Mouse (Mus musculus): ENCODE data around the gene Fem1b.
"Not testable (repeated sequence)": the region's sequence is repeated elsewhere in the genome, so short reads cannot be mapped to it uniquely, and the experiment has no call there.

Gene Fem1b

DNA sequence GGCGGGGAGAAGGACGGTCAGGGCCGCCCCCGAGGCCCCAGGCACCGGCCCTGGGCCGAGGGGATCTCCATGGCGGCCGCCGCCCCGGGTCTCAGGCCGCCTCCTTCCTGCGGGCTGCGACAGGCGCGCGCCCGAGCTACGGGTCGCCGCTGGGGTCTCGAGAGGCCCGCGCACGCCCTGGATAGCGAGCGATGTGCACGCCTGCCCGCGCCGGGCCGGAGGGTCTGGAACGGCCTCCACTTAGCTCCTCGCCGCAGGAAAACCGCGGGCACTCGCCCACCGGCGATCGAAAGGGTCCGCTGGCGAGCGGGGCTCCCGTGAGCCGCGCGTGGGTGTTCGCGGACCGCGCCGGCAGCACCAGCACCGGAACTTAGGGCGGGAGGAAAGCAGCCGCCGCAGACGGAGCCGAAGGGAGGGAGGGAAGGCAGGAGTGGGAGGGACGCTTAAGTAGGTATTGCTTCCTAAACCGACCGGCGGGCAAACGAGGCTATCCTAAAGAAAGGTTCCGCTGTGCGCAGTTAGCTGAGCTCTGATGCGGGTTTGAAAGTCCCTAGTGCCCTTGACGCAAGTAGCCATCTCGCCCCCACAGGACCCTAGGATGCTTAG lies at the start of gene Fem1b:
Gene Fem1b (minus strand): TSS at position 419 of the 606 bp plus-strand sequence.
- DNase-seq: peak; percentile 92 to 94

DNA sequence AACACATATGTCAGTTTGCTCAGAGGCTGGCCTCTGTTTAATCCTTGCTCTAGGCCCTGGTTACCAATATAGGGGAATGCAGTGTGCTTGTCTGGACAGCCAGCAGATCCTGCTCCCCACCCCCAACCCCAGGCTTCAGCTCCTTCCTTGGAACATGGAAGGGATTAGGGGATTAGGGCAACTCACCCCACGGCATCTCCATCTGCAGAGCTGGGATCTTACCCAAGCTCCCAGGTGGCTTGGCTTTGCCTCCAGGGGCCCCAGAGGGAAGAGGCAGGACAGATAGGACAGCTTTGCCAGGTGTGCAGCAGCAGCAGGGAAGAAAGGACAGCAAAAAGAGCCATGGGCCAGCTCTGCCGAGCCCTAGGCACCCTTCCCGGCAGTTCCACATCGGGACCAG lies 49.1 kb upstream of the Fem1b start:
- no peak for DNase-seq

DNA sequence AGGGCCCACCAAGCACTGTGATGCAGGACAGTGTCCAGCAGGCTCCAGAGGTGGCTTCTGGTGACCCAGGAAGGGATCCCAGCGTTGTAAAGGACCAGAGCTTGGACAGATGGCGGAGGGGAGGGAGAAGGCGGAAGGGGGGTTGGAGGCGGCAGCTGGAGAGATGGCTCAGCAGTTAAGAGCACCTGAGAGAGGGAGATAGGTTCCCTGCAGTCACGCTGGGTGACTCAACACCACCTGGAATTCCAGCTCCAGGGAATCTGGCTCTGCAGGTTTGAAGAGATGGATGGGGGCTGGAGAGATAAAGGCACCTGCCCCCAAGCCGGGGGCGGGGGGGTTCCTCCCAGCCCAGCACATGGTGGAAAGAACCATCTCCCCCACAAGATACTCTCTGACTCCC lies 48.4 kb upstream of the Fem1b start:
- not testable (repeated sequence) for DNase-seq

DNA sequence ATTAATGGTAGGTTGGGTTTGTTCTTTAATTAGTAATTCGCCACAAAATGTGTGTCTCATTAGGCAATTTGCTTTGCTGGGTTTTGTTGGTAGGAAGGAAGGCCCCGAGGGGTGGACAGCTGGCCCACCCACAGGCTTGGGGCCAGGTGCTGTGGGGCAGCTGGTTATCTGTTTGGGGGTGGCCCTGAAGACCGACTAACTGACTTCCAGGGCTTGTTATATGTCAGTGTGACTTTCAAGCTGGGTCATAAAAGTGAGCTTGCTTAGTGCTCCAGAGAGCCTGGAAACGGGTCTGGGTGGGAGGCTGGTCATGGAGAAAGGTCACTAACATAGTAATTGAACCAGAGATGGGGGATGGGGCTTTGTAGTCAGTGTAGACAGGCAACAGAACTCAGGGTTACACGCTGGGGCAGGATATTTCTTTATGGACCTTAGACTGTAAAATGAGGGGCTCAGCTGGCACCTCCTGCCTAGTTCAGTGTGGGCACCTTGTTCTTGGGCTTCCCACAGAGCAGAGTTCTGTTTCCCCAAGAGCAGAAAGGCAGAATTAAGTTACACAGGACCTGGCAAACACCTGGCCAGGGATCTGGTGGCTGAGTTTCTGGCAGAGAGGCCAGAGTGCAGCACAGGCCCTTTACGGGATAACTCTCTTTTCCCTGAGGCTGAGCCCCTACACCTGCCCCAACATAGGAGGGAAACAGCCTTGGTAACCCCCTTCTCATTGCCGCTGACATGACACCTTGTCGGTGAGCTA lies 46.7 kb upstream of the Fem1b start:
- DNase-seq: no peak

DNA sequence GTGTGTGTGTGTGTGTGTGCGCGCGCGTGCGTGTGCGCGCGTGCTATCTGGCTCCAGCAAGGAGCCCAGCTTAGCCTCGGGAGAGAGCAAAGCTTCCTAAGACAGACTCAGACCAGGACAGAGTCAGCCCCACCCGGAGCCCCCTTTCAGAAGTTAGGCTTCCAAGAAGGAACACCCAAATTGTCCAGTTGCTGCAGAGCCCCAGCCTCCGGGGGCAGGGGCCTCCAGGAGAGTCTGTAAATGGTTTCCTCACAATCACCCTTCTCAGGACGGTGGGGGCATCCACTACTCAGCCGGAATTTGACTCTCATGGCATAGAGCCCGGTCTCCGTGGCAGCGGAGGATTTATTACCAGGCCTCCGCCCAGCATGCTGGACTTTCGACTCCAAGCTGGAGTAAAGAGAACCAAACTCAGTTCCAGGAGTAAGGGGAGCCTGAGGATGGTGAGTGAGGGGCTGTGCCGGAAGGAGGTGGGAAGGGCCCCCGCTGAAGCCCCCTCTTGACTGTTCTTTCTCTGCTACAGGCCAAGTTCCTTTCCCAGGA lies 46.1 kb upstream of the Fem1b start, which contains the start of gene Calml4:
Gene Calml4 (plus strand): TSS at position 362 of the 543 bp plus-strand sequence.
- DNase-seq: peak in 1 of 2 experiments; percentile 24

DNA sequence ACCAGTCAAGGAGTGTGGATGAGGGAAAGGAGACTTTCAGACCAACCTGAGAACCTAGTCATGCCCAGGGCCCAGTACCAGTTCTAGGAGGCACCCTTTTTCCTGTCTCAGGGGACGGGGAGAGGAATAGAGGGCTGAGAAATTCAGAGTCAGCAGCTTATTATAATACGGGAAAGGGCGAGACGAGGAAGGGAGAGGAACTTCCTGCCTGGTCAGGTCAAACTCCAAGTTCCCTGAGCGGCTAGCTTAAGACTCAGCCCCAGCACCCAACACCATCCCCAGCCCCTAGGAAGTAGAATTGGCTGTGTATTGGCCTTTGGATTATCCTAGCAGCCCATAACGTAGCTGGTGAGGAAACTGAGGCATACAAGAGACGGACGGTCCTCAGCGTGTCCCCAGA lies 45.5 kb upstream of the Fem1b start:
- no peak for DNase-seq

DNA sequence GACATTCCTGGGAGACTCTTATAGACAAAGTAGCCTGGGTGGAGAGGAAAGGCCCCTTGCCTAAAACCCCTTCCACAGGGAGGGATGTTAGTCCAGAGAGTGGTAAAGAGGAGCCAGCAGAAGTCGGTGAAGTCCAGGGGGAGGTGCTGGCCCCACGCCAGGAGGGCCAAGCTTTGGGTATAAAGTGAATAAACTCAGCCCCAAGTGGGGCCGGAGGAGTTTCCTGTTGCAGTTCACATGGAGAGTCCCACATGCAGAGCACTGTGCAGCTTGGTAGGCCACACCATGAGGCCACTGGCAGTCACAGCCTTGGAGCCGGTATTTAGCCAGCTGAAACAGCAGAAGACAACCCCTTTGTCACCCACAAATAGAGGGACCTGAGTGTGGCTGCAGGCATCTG lies 42.7 kb upstream of the Fem1b start:
- DNase-seq: no peak

DNA sequence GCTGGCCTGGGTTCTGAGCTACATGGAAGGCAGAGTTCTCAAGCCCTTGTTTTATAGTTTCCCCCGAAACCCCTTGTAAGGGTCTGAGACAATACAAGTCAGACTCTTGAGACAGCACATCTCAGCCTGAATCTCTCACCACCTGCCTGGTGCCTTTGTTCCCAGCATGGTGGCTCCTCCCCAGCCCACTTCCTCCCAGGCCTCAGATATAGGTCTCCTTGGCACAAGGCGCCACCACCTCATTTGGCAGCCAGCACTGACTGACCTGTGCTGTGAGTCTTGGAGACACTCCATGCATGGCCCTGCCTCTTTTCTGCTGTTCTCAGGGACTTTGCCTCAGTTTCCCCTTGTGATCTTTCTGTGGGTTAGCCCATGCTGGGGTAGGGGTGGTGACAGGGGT lies 39.8 kb upstream of the Fem1b start:
- DNase-seq: no peak

DNA sequence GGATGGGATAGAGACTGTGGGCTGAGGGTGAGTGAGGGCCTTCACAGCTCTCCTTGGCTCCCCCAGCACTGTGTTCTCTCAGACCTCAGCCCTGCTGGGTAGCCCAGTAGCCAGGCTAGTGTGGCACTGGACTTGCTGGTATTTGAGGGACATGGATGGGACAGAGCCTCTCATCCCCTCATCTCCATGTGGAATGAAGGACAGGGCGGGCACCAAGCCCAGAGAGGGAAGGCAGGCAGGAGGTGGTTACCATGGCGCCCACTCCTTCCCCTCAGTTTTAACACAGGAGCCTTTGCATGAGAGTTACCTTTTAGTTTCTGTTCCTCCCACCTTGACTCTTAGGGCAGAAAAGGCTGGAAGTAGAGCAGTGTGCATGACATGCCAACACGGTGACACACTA lies 36.9 kb upstream of the Fem1b start:
- no peak for DNase-seq

DNA sequence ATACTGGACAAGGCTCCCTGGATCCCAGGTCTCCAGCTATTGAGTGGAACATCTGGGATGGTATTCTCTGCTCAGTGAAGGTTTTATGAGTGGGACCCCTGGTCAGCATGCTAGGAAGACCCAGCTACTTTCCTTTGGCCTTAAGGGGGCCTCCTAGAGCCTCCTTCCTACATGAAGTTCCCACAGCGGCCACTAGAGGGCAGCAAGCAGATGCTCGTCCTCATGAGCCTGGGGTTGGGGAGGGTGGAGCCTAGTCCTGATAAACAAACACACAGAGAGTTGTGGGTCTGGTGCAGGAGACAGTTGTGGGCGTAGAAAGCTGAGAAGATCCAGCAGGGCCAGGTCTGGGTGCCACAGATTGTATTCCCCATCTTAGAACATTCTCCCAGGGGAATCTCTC lies 36.0 kb upstream of the Fem1b start:
- DNase-seq: peak; percentile 87 to 90

DNA sequence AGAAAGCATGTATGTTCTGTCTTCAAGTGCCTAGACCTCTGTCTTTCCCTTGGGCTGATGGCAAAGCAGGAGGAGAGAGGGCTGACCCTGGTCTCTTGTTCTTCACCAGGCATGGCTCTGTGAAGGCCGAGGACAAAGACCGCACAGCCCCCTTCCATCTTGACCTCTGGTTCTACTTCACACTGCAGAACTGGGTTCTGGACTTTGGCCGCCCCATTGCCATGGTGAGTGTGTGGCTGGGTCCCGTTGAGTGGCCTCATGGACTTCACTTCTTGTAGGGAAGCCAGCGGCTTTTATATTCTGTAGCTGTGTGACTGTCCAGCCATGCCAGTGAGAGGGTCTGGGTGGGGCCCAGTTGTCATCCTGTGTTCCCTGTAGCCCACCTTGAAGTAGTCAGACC lies 32.7 kb upstream of the Fem1b start:
- DNase-seq: no peak

DNA sequence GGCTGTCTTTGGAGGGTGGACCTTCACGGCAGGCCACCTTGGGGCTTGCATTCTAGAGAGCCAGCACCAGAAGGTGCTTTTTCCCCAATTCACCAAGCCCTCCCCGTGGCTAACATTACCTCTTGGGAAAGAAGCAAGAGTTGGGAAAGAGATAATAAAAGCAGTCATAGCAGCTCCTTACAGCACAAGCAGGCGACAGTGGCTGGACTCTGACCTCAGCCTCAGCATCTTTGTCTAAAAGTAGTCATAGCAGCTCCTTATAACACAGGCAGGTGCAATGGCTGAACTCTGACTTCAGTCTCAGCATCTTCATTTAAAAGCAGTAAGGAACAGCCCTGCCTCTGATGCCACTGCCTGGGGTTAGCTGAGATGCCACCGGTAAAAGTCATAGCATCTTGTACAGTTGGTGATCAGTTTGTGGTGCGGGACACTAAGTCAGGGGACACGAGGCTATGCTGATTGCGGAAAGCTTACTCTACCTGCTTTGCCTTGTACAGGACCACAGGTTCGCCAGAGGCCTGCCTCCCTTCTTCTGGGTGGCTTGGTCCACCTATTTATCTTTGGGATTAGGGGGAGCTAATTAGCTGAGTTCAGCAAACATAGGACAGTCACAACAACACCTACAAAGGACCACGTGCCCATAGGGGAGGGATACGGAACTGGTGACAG lies 31.8 kb upstream of the Fem1b start:
- DNase-seq: no peak

DNA sequence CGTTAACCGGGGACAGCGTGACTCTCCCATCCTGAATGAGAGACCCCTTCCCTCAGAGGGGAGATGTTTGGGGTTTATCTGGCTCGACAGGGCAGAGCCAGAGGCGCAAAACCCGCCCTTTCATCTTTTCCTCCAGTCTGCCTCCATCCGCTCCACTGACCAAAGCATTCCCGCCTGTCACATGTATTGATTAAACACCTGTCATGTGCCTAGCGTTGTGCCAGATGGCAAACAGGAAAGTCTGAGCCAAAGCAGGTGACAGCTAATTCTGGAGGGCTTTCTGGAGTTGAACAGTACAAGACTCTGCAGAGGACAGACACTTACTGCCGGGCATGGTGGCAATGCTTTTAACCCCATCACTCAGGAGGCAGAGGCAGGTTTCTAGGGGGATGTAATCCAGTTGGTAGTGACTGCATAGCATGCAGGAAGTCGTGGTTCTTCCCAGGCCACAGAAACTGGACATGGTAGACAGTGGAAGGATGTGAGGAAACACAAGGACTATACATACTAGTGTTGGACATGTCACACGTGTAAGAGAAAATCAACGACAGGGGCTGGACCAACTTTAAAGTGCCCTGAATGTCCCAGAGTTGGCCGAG lies 27.5 kb upstream of the Fem1b start:
- DNase-seq: peak; percentile 18 to 34

DNA sequence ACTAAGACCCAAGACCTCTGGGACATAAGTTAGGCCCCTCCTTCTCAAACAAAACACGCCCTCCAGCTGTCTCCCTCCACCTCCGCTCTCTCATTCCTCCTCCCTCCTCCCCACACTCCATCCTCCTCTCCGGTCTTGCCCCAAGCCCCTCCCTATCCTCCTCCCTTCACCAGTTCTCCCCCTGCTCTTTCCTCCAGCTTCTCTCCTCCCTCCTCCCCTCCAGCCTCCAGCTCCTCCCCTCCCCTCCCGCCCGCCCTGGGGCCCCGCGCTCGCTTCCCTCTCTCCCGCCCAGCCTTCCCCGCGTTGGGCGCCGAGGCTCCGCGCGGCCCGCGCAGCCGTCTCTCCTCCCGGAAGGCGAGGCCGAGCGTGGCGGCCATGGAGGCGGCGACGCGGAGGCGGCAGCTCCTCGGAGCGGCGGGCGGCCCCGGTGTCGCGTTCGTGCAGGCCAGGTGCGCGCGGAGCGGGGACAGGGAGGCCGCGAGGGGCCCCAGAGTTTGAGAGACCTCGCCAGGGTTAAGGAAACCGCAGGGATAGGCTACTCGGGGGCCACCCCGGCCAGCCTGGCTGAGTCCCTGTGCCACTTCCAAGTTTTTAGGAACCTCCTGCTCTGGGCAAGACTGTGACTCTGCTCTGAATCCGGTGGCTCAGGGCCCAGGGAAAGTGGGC lies 26.9 kb upstream of the Fem1b start, which contains the start of gene Cln6:
Gene Cln6 (plus strand): TSS at position 280 of the 666 bp plus-strand sequence.
- peak; percentile 64 to 73 for DNase-seq

DNA sequence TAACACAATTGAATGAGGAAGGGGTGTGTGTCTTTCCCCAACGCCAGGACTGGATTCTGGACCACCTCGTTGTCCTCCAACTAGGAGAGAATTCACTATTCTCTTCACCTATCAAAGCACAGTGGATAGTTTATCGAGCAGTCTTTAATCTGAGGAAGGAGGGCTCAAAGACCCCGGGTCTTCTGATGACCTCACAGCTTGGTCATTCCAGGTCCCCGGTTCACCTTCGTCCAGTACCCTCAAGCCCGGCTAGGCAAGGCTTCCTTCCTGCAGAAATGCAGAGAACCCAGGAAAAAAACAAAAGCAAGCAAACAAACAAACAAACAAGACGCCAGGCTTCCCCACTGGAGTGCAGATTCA lies 26.4 kb upstream of the Fem1b start:
- DNase-seq: no peak

DNA sequence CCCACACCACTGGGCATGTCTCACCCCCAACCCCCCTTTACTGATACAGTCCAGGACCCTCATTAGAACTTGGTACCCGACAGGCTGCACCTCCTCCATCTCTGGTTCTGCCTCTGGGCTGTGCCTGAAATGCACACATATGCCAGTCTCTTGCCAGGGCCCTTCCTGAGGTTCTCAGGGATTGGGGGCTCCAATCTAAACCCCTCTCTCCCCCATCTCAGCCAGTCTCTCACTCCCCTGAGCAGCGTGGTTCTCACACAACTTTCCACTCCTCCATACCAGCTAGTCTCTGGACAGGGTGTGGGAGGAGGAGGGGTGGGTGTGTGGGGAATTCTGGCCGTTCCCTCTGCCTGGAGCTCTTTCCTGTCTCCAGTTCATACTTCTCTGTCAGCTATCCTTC lies 25.9 kb upstream of the Fem1b start:
- DNase-seq: no peak

DNA sequence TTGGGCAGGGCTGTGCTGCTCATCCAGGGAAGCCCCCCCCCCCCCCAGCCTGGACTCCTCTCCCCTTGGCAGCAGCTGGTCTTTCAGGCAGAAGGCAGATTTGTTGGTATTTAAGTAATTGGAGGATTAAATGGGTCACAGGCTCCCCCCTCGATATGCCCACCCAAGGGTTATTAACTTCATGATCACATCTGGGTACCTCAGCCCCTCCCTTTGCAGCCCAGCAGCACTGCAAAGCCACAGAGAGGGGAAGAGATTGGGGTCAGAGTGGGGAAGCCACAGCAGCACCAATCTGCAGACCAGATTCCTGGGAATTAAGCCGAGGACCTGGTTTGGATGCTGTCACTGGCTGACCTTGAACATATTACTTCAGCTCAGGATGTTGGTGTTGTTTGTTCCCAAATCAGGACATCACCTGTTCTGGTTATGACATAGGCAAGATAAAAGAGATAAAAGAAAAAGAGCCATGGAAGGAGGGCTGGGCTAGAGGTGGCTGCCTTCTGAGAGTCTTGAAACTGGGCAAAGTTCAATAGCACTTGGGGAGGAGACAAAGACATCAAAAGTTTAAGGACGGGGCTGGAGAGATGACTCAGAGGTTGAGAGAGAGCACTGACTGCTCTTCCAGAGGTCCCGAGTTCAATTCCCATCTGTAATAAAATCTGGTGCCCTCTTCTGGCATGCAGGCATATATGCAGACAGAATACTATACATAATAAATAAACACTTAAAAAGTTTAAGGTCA lies 24.1 kb upstream of the Fem1b start:
- DNase-seq: no peak

DNA sequence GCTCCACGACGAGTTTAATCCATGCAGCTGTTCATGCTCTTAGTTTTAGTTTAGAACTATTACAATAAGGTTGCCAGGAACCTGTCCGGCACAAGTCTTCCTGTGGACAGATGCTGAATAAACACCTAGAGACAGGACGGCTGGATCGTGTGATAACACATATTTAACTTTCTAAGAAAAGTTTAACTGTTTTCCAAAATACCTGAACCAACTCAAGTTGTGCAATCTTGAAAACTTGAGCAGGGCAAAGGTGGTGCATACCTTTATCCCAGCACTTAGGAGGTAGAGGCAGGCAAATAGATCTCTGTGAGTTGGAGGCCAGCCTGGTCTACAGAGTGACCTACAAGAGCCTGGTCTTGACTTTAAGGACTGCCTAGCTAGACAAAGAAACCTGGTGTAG lies 23.2 kb upstream of the Fem1b start:
- no peak for DNase-seq

DNA sequence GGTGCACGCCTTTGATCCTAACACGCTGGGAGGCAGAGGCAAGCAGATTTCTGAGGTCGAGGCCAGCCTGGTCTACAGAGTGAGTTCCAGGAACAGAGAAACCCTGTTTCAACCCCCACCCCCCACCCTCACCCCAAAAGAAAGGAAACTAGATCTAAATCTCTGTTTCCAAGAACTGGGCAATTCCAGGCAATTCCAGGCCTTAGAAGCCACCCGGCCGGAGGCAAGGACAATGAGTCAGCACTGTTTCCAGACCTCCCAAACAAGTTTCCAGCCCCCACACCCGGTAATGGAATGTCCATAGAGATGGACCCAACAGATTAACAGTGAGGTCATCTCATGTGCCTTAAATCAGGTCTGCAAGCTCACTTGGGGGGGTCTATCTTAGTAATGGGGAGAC lies 18.1 kb upstream of the Fem1b start:
- DNase-seq: no peak

DNA sequence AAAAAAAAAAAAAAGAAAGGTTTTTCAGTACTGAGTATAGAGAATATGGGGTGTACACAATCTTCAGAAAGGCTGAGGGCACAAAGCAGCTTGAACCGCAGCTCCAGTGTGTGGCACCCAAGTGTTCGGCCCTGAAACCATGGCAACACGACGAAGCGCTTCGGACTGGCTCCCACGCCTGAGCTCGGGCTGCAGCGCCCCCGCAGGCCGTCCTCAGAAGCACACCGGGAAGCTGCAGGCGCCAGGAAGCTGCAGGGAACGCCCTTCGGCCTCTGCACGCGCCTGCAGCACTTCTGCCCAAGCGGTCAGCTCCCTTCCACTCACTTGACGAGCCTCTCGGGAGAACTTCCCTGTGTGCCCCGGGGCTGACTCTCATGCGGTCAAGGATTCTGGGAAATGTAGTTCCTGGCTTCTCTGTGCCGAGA lies 16.9 kb upstream of the Fem1b start:
- DNase-seq: peak; percentile 91 to 93

DNA sequence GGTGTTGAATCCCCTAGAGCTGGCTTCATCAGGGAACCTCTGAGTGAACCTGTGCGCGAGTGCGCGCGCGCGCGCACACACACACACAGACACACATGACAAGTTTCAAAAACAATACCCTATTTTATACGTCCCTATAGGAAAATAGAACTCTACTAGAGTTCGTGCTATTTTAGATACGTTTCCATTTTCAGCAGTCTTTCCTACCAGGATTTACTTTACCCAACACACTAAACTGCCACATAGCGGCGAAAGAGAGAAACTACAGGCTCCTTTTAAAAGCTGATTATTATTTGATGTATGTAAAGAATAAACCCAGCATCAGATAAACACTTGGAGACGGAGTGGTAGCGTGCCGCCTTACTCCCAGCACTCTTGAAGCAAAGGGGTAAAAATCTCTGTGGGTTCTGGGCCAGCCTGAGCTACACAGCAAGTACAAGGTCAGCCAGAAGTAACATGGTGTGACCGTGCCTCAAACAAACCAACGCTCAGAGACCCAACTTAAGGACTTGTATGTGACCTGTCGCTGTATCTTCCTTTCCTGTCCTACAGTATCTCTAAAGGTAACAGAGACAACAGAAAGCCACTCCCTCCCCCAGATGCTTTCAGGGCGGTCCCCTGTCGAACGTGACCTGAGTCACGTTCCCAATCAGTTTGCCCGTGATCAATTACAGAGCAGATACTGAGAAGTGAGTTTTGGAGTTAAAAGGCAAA lies 16.4 kb upstream of the Fem1b start:
- DNase-seq: peak in 1 of 2 experiments; percentile 34

Measured in cerebellum, postnatal 36 days (tissue).